Mouse (Mus musculus): ENCODE measurements around the gene Lcp2. TPM values are rescaled to one million over a fixed set of nuclear protein-coding genes. Genes with fewer than 3 reads are reported as not detected.

The Lcp2 gene
- total RNA-seq, 2 experiments from 2014 or later = 5.2 to 7.2 TPM

- no peak for DNase-seq (ENCODE audit: extremely low spot score in 1 of 2, low spot score in 2 of 2)
- intact Hi-C loops (cut with DNase I) = no loop called here
Observed at GRCm38 (mm10) chr11:34035909-34036658, 10.6 kb upstream of the Lcp2 start.

GRCm38 (mm10) chr11:34040061-34040460 lies 6.7 kb upstream of the Lcp2 start:
- no peak for DNase-seq (ENCODE audit: extremely low spot score in 1 of 2, low spot score in 2 of 2)
- intact Hi-C loops (cut with DNase I) = no loop called here

- no peak for DNase-seq (ENCODE audit: extremely low spot score in 1 of 2, low spot score in 2 of 2)
- intact Hi-C loops (cut with DNase I) = no loop called here
Observed at GRCm38 (mm10) chr11:34042808-34043207, 3.9 kb upstream of the Lcp2 start.

GRCm38 (mm10) chr11:34047542-34047937 lies 820 bp downstream of the Lcp2 start:
- intact Hi-C loops (cut with DNase I) = no loop called here

GRCm38 (mm10) chr11:34048375-34049124 lies 1.8 kb downstream of the Lcp2 start:
- intact Hi-C loops (cut with DNase I) = no loop called here
- no peak for DNase-seq (ENCODE audit: extremely low spot score in 1 of 2, low spot score in 2 of 2)

More at GRCm38 (mm10) chr11:34047542-34047937, 820 bp downstream of the Lcp2 start:
- DNase-seq (ENCODE audit: extremely low spot score in 1 of 2, low spot score in 2 of 2) = no peak

- intact Hi-C loops (cut with DNase I) = no loop called here
- no peak for DNase-seq (ENCODE audit: extremely low spot score in 1 of 2, low spot score in 2 of 2)
Observed at GRCm38 (mm10) chr11:34049125-34049379, 2.3 kb downstream of the Lcp2 start.

- DNase-seq (ENCODE audit: extremely low spot score in 1 of 2, low spot score in 2 of 2) = no peak
Observed at GRCm38 (mm10) chr11:34050063-34050462, 3.3 kb downstream of the Lcp2 start.

GRCm38 (mm10) chr11:34050643-34051042 lies 3.9 kb downstream of the Lcp2 start:
- DNase-seq (ENCODE audit: extremely low spot score in 1 of 2, low spot score in 2 of 2) = no peak

More at GRCm38 (mm10) chr11:34050063-34050462, 3.3 kb downstream of the Lcp2 start:
- intact Hi-C loops (cut with DNase I) = no loop called here

GRCm38 (mm10) chr11:34053031-34053818 lies 6.5 kb downstream of the Lcp2 start:
- intact Hi-C loops (cut with DNase I) = no loop called here
- no peak for DNase-seq (ENCODE audit: extremely low spot score in 1 of 2, low spot score in 2 of 2)

More at GRCm38 (mm10) chr11:34050643-34051042, 3.9 kb downstream of the Lcp2 start:
- intact Hi-C loops (cut with DNase I) = no loop called here

- peak in 1 of 2 experiments; percentile 35 for DNase-seq (ENCODE audit: extremely low spot score in 1 of 2, low spot score in 2 of 2)
- intact Hi-C loops (cut with DNase I) = no loop called here
Observed at GRCm38 (mm10) chr11:34054031-34054727, 7.5 kb downstream of the Lcp2 start.

GRCm38 (mm10) chr11:34056715-34057114 lies 10.0 kb downstream of the Lcp2 start:
- DNase-seq (ENCODE audit: extremely low spot score in 1 of 2, low spot score in 2 of 2) = no peak
- intact Hi-C loops (cut with DNase I) = no loop called here

GRCm38 (mm10) chr11:34058332-34058731 lies 11.6 kb downstream of the Lcp2 start:
- intact Hi-C loops (cut with DNase I) = no loop called here

GRCm38 (mm10) chr11:34058960-34059359 lies 12.2 kb downstream of the Lcp2 start:
- no peak for DNase-seq (ENCODE audit: extremely low spot score in 1 of 2, low spot score in 2 of 2)
- intact Hi-C loops (cut with DNase I) = no loop called here

More at GRCm38 (mm10) chr11:34058332-34058731, 11.6 kb downstream of the Lcp2 start:
- DNase-seq (ENCODE audit: extremely low spot score in 1 of 2, low spot score in 2 of 2) = no peak

GRCm38 (mm10) chr11:34061740-34062139 lies 15.0 kb downstream of the Lcp2 start:
- no peak for DNase-seq (ENCODE audit: extremely low spot score in 1 of 2, low spot score in 2 of 2)
- intact Hi-C loops (cut with DNase I) = no loop called here

- DNase-seq (ENCODE audit: extremely low spot score in 1 of 2, low spot score in 2 of 2) = no peak
- intact Hi-C loops (cut with DNase I) = no loop called here
Observed at GRCm38 (mm10) chr11:34063257-34063656, 16.5 kb downstream of the Lcp2 start.

GRCm38 (mm10) chr11:34063702-34064485 lies 17.2 kb downstream of the Lcp2 start:
- peak in 1 of 2 experiments; percentile 38 for DNase-seq (ENCODE audit: extremely low spot score in 1 of 2, low spot score in 2 of 2)
- intact Hi-C loops (cut with DNase I) = no loop called here

GRCm38 (mm10) chr11:34070596-34070995 lies 23.9 kb downstream of the Lcp2 start:
- DNase-seq (ENCODE audit: extremely low spot score in 1 of 2, low spot score in 2 of 2) = peak in 1 of 2 experiments; percentile 48
- intact Hi-C loops (cut with DNase I) = loop anchor here (5.0 to 10.0 kb wide), 2 partner anchors 68 to 336 kb away; no protein-coding TSS in a partner anchor

- no peak for DNase-seq (ENCODE audit: extremely low spot score in 1 of 2, low spot score in 2 of 2)
- intact Hi-C loops (cut with DNase I) = loop anchor here (5.0 to 10.0 kb wide), 2 partner anchors 70 to 338 kb away; no protein-coding TSS in a partner anchor
Observed at GRCm38 (mm10) chr11:34072309-34072708, 25.6 kb downstream of the Lcp2 start.

Measured in left cerebral cortex, postnatal 10 days (tissue).